ENCODE assay signal across 19 mouse cellular contexts in genomic region chr5:13548210-13548554, GRCm38 (mm10).
DNase-seq lines count a peak whose midpoint lies in the region; ATAC-seq and TF ChIP-seq lines count a peak whose summit lies in the region.
"Had no signal": no experiment of that assay in that cellular context is flagged by ENCODE, and none has a peak within 500 bp of the region (broad histone marks: within the 10 kb centered on the region; RNA-seq: fewer than 3 reads in every experiment).

No protein-coding gene starts in this region.

- no peak for DNase-seq in embryonic facial prominence, embryonic 14.5 days (ENCODE audit: low spot score)
- DNase-seq in embryonic facial prominence, embryonic 10.5 days (ENCODE audit: low spot score): no peak
- DNase-seq in heart, postnatal 25 days (ENCODE audit: low spot score): no peak
- DNase-seq in kidney, postnatal 4 days: no peak
- DNase-seq in stomach, postnatal 0 days (ENCODE audit: low spot score): no peak
- DNase-seq: cerebellum, postnatal 14 days; layer of hippocampus, postnatal 36 days; right cerebral cortex, postnatal 14 days had no signal

- H3K4me3 ChIP-seq in embryonic facial prominence, embryonic 14.5 days (ENCODE audit: low read depth, low read length): no peak overlapping the region
- no peak overlapping the region for H3K4me3 ChIP-seq in embryonic facial prominence, embryonic 10.5 days
- no peak overlapping the region for H3K4me3 ChIP-seq in heart, embryonic 16.5 days (ENCODE audit: low read length)
- H3K4me3 ChIP-seq in kidney, embryonic 14.5 days (ENCODE audit: low read length): no peak overlapping the region
- H3K4me3 ChIP-seq in stomach, embryonic 16.5 days (replicated peaks; ENCODE audit: low read length): no peak overlapping the region
- H3K4me3 ChIP-seq in stomach, postnatal 0 days (ENCODE audit: low read depth, low read length): no peak overlapping the region
- H3K4me3 ChIP-seq: forebrain, embryonic 12.5 days; layer of hippocampus, adult 2 months; limb, embryonic 15.5 days; liver, embryonic 15.5 days; midbrain, embryonic 12.5 days; neural tube, embryonic 13.5 days had no signal

- intact Hi-C loops in heart, postnatal 25 days (cut with DNase I): no loop called here

- peak overlapping the region; percentile 68; the same call in 1 of the 2 replicates for H3K27ac ChIP-seq in embryonic facial prominence, embryonic 14.5 days (replicated peaks; ENCODE audit: low read depth, low read length)
- no peak overlapping the region for H3K27ac ChIP-seq in embryonic facial prominence, embryonic 10.5 days (replicated peaks)
- H3K27ac ChIP-seq in heart, embryonic 16.5 days (ENCODE audit: low read length): peak overlapping the region; percentile 70
- peak overlapping the region; percentile 30; the same call in 1 of the 2 replicates for H3K27ac ChIP-seq in kidney, embryonic 14.5 days (ENCODE audit: low read depth, low read length)
- peak overlapping the region; percentile 24; the same call in 1 of the 2 replicates for H3K27ac ChIP-seq in stomach, embryonic 16.5 days (ENCODE audit: low read length)
- H3K27ac ChIP-seq in stomach, postnatal 0 days (replicated peaks): no peak overlapping the region; the same call in 1 of the 2 replicates
- H3K27ac ChIP-seq: forebrain, embryonic 12.5 days; layer of hippocampus, adult 2 months; liver, embryonic 15.5 days; midbrain, embryonic 12.5 days; neural tube, embryonic 13.5 days had no signal

- no peak for ATAC-seq in embryonic facial prominence, embryonic 14.5 days (ENCODE audit: low read depth)
- no peak for ATAC-seq in heart, embryonic 16.5 days (replicated peaks; ENCODE audit: extremely low read depth, insufficient read depth, low FRiP score)
- ATAC-seq in kidney, embryonic 14.5 days (ENCODE audit: low FRiP score, low TSS enrichment): peak; percentile 35; the same call in 1 of the 2 replicates
- ATAC-seq in stomach, embryonic 16.5 days (ENCODE audit: insufficient read depth, low FRiP score): no peak
- no peak for ATAC-seq in stomach, postnatal 0 days (ENCODE audit: low FRiP score, low TSS enrichment)
- ATAC-seq: CD4-positive, CD25-positive, alpha-beta regulatory T cell, adult 4 months; lung, postnatal 0 days had no signal

- no peak for TF ChIP-seq CTCF in stomach, postnatal 0 days (IDR thresholded peaks at IDR 0.05; ENCODE audit: low read depth)

- H3K9ac ChIP-seq in embryonic facial prominence, embryonic 14.5 days (ENCODE audit: low read depth, low read length): no peak overlapping the region
- H3K9ac ChIP-seq in heart, embryonic 16.5 days (ENCODE audit: low read length): no peak overlapping the region
- H3K9ac ChIP-seq in kidney, embryonic 14.5 days (ENCODE audit: low read depth, low read length): no peak overlapping the region
- no peak overlapping the region for H3K9ac ChIP-seq in stomach, embryonic 16.5 days (ENCODE audit: low read length)
- H3K9ac ChIP-seq in stomach, postnatal 0 days (ENCODE audit: low read length): no peak overlapping the region
- H3K9ac ChIP-seq: forebrain, embryonic 12.5 days; limb, embryonic 15.5 days; liver, embryonic 15.5 days; midbrain, embryonic 12.5 days; neural tube, embryonic 13.5 days had no signal

- H3K4me2 ChIP-seq in embryonic facial prominence, embryonic 14.5 days (ENCODE audit: low read depth, low read length): no peak overlapping the region
- H3K4me2 ChIP-seq in heart, embryonic 16.5 days (ENCODE audit: low read depth, low read length): no peak overlapping the region
- no peak overlapping the region for H3K4me2 ChIP-seq in kidney, embryonic 14.5 days (replicated peaks; ENCODE audit: low read depth, low read length)
- H3K4me2 ChIP-seq in stomach, embryonic 16.5 days (ENCODE audit: low read depth, low read length): no peak overlapping the region
- H3K4me2 ChIP-seq in stomach, postnatal 0 days (replicated peaks; ENCODE audit: low read depth): no peak overlapping the region
- H3K4me2 ChIP-seq: forebrain, embryonic 12.5 days; limb, embryonic 15.5 days; liver, embryonic 15.5 days; midbrain, embryonic 12.5 days; neural tube, embryonic 13.5 days had no signal

- WGBS in embryonic facial prominence, embryonic 14.5 days: 57% methylated on average over 1 of the region's 1 CpGs
- WGBS in embryonic facial prominence, embryonic 10.5 days: 68% methylated on average over 1 of the region's 1 CpGs
- WGBS in heart, embryonic 16.5 days: 23% methylated on average over 1 of the region's 1 CpGs
- 55% methylated on average over 1 of the region's 1 CpGs for WGBS in kidney, embryonic 14.5 days
- WGBS in stomach, embryonic 16.5 days: 29% methylated on average over 1 of the region's 1 CpGs
- WGBS in stomach, postnatal 0 days: 25% methylated on average over 1 of the region's 1 CpGs

- H3K36me3 ChIP-seq in embryonic facial prominence, embryonic 14.5 days (ENCODE audit: control insufficient read depth, insufficient read depth, low read length): 0 out of 2 replicates have a peak, but pooled peaks cover 4% of the 10 kb centered on the region
- peaks cover 11% of the 10 kb centered on the region; the same call in 1 of the 2 replicates for H3K36me3 ChIP-seq in embryonic facial prominence, embryonic 10.5 days (replicated peaks)
- H3K36me3 ChIP-seq in heart, embryonic 16.5 days (ENCODE audit: control insufficient read depth, insufficient read depth): no peaks in the 10 kb centered on the region
- H3K36me3 ChIP-seq in kidney, embryonic 14.5 days (ENCODE audit: control insufficient read depth, insufficient read depth, low read length): no peaks in the 10 kb centered on the region
- H3K36me3 ChIP-seq in stomach, embryonic 16.5 days (ENCODE audit: control insufficient read depth, insufficient read depth, low read length): no peaks in the 10 kb centered on the region
- no peaks in the 10 kb centered on the region for H3K36me3 ChIP-seq in stomach, postnatal 0 days (ENCODE audit: control insufficient read depth, insufficient read depth, low read length)
- H3K36me3 ChIP-seq: forebrain, embryonic 12.5 days; limb, embryonic 15.5 days; liver, embryonic 15.5 days; midbrain, embryonic 12.5 days; neural tube, embryonic 13.5 days had no signal

- no peaks in the 10 kb centered on the region for H3K27me3 ChIP-seq in embryonic facial prominence, embryonic 14.5 days (replicated peaks; ENCODE audit: control insufficient read depth, insufficient read depth, low read length)
- no peaks in the 10 kb centered on the region for H3K27me3 ChIP-seq in embryonic facial prominence, embryonic 10.5 days (replicated peaks; ENCODE audit: low read depth, poor library complexity, severe bottlenecking)
- no peaks in the 10 kb centered on the region for H3K27me3 ChIP-seq in heart, embryonic 16.5 days (ENCODE audit: control insufficient read depth, insufficient read depth, low read length)
- no peaks in the 10 kb centered on the region for H3K27me3 ChIP-seq in kidney, embryonic 14.5 days (ENCODE audit: control insufficient read depth, insufficient read depth, low read length)
- no peaks in the 10 kb centered on the region for H3K27me3 ChIP-seq in stomach, embryonic 16.5 days (ENCODE audit: control insufficient read depth, insufficient read depth, low read length)
- H3K27me3 ChIP-seq in stomach, postnatal 0 days (ENCODE audit: control insufficient read depth, insufficient read depth, low read length): no peaks in the 10 kb centered on the region
- H3K27me3 ChIP-seq: limb, embryonic 15.5 days; liver, embryonic 15.5 days; neural tube, embryonic 13.5 days had no signal

- H3K4me1 ChIP-seq in embryonic facial prominence, embryonic 14.5 days (ENCODE audit: control insufficient read depth, insufficient read depth, low read length): peaks cover 15% of the 10 kb centered on the region
- peaks cover 13% of the 10 kb centered on the region for H3K4me1 ChIP-seq in embryonic facial prominence, embryonic 10.5 days
- peaks cover 27% of the 10 kb centered on the region for H3K4me1 ChIP-seq in heart, embryonic 16.5 days (ENCODE audit: control insufficient read depth, insufficient read depth, low read length)
- peaks cover 5% of the 10 kb centered on the region; the same call in 1 of the 2 replicates for H3K4me1 ChIP-seq in kidney, embryonic 14.5 days (ENCODE audit: control insufficient read depth, insufficient read depth, low read length)
- H3K4me1 ChIP-seq in stomach, embryonic 16.5 days (ENCODE audit: control insufficient read depth, insufficient read depth, low read length): peaks cover 17% of the 10 kb centered on the region
- no peaks in the 10 kb centered on the region for H3K4me1 ChIP-seq in stomach, postnatal 0 days (replicated peaks; ENCODE audit: control insufficient read depth, insufficient read depth)
- H3K4me1 ChIP-seq: liver, embryonic 15.5 days had no signal

- H3K9me3 ChIP-seq in embryonic facial prominence, embryonic 14.5 days (ENCODE audit: control insufficient read depth, low read length): no peaks in the 10 kb centered on the region
- peaks cover 4% of the 10 kb centered on the region; the same call in 1 of the 2 replicates for H3K9me3 ChIP-seq in embryonic facial prominence, embryonic 10.5 days
- no peaks in the 10 kb centered on the region for H3K9me3 ChIP-seq in heart, embryonic 16.5 days (replicated peaks; ENCODE audit: control insufficient read depth, low read length)
- H3K9me3 ChIP-seq in kidney, embryonic 14.5 days (ENCODE audit: control insufficient read depth, low read length): no peaks in the 10 kb centered on the region
- H3K9me3 ChIP-seq in stomach, embryonic 16.5 days (replicated peaks; ENCODE audit: control insufficient read depth, low read length): no peaks in the 10 kb centered on the region; the same call in 1 of the 2 replicates
- H3K9me3 ChIP-seq in stomach, postnatal 0 days (ENCODE audit: control insufficient read depth, low read length): no peaks in the 10 kb centered on the region
- H3K9me3 ChIP-seq: forebrain, embryonic 12.5 days; limb, embryonic 15.5 days; liver, embryonic 15.5 days; neural tube, embryonic 13.5 days had no signal

- no peak for TF ChIP-seq EP300 in stomach, postnatal 0 days (optimal IDR thresholded peaks at IDR 0.05)

Comparison
In these comparisons a context has a peak if more than half of its experiments do, and no peak if none do; other contexts are left out.
1. H3K27ac ChIP-seq: peak in embryonic facial prominence, embryonic 14.5 days (single experiment), heart, embryonic 16.5 days (single experiment), kidney, embryonic 14.5 days (single experiment) and stomach, embryonic 16.5 days (single experiment); none in embryonic facial prominence, embryonic 10.5 days (single experiment) and stomach, postnatal 0 days (single experiment).